Mouse (Mus musculus) cerebellum, adult 11-12 months (tissue): ENCODE measurements around the gene Tmem198.

ENCODE experiments used
- DNase-seq: peaks from one replicate; pipeline ENCODE4 v3.0.0; 2022

The Tmem198 gene

DNA sequence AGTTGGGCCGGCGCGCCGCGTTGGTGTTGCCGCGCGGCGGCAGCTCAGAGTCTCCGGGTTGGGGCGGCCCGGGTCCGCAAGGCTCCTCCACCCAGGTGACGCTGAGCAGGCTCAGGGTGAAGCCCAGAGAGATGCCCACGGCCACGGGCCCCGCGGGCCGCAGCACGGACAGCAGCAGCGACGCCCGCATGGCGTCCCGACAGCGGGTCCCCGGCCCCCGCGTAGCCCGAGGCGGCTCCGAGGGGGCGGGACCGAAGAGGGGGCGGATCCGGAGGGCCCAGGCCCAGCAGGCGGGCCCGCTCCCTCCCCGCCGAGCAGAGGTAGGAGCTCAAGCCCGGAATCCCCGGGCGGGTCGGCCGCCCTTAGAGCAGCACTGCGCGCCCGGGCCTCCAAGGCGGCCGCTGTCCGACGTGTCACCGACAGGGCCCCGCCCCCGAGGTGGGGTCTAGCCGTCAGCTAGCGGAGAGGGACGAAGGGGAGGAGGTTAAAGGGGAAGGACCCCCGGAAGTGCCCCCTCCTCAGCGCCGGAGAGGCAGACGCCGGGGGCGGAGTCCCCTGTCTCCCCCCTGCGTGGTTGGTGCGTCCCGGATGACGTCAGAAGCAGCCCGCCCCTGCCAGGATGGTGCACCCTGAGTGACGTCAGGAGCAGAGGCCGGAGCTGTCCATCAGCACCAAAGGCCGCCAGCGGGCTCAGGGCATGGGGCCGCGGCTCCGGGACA, at the start of gene Tmem198, which contains the start of gene Chpf:
Tmem198 (plus strand) TSS at position 617 of the 719 bp plus-strand sequence.
Chpf (minus strand) TSS at position 392 of the 719 bp plus-strand sequence.
- DNase-seq = peak; percentile 98

- peak; percentile 78 for DNase-seq
Measured at GRCm38 (mm10) chr1:75435475-75436328, 43.6 kb upstream of the Tmem198 start, which contains the start of gene Gmppa. Gene Gmppa (plus strand): TSS chr1:75435930.

DNA sequence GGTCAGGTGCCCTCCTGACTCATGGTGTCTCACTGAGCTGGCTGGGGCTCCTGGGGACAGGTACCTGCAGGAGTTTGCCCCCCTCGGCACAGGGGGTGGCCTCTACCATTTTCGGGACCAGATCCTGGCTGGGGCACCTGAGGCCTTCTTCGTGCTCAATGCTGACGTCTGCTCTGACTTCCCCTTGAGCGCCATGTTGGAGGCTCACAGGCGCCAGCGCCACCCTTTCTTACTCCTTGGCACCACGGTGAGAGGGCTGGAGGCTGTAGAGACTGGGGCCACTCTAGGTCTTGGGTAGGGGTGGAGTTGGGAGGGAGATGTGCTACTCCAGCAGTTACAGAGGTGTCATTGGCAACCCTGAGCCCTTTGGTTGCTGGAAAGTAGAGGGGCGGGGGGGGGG, 40.5 kb upstream of the Tmem198 start:
- DNase-seq = peak; percentile 66

GRCm38 (mm10) chr1:75440661-75441060, 38.7 kb upstream of the Tmem198 start:
- DNase-seq = peak; percentile 79

- DNase-seq = peak; percentile 73
Measured at GRCm38 (mm10) chr1:75441471-75441996, 37.8 kb upstream of the Tmem198 start.

- DNase-seq = peak; percentile 86
Measured at GRCm38 (mm10) chr1:75442171-75442570, 37.2 kb upstream of the Tmem198 start.

DNA sequence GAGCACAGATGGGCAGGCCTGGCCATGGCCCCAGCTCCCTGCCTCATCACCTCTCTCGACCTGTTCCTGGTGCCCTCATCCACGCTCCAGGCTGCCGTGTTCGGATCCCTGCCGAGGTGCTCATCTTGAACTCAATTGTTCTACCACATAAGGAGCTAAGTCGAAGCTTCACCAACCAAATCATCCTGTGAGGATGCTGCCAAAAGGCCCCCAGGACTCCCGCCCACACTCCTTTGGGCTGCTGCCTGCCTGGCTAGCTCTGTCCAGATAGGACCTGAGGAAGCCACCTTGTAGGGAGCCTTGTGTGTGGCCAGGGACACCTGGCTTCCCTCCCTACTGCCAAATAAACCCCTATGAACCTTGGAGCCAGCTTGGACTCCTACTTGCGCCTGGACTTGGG, 36.5 kb upstream of the Tmem198 start:
- peak; percentile 97 for DNase-seq

- DNase-seq = peak; percentile 87
Measured at GRCm38 (mm10) chr1:75443247-75444024, 35.9 kb upstream of the Tmem198 start.

DNA sequence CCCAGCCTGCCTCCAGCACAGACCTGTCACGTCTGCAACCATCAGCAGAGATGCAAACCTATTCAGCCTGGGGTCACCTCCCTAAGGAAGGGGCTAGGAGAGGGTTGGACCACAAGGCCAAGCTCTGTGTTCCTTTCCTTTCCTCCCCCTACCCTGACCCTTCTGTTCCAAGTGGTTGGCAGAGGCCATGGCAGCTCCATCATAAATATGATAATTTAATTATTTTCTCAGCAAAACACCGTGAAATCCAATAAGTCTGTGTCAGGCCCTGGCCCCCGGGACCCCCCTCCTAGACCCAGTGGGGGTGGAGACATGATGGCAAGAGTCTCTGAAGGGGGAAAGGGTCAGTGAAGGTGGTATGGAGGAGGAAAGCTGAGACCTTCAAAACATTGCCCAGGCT, 35.1 kb upstream of the Tmem198 start:
- DNase-seq = peak; percentile 72

GRCm38 (mm10) chr1:75445141-75445701, 34.1 kb upstream of the Tmem198 start:
- DNase-seq = peak; percentile 82

GRCm38 (mm10) chr1:75445751-75446611, 33.4 kb upstream of the Tmem198 start:
- peak; percentile 89 for DNase-seq

GRCm38 (mm10) chr1:75446656-75447055, 32.7 kb upstream of the Tmem198 start:
- DNase-seq = peak; percentile 64

DNA sequence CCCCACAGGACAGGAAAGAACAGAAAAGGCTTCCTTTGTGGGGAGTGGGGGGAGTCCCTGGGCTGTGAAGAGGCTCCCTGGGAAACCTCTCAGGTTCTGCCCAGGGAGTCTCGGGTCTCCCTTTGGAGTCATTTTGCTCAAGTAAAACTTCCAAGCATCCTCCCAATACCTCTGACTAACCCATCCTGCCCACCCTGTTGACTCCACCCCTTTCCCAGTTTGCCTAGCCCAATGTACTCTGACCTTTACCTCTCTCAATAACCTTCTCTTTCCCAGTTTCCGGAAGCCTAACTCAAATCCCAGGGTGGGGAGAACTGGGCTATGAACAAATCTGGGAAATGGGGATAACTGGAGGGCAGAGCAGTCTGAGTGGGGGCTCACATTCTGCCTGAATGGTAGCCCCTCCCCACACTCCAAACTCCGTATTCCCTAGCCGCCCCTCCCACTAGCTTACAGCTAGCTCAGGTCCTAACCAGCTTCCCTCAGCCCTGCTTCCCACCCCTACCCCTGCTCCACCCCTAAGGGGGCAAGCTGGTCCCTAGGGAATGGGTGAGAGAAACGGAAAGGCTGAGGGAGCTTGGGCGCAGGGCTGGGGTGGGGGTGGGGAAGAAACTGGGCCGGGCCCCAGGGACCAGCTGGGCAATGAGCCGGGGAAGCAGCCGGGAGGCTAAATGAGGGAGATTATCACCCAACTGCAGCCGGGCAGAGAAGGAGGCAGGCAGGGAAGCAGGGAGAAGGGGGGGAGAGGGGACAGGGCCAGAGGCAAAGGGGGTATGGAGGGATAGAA, 31.9 kb upstream of the Tmem198 start:
- DNase-seq = peak; percentile 43

DNA sequence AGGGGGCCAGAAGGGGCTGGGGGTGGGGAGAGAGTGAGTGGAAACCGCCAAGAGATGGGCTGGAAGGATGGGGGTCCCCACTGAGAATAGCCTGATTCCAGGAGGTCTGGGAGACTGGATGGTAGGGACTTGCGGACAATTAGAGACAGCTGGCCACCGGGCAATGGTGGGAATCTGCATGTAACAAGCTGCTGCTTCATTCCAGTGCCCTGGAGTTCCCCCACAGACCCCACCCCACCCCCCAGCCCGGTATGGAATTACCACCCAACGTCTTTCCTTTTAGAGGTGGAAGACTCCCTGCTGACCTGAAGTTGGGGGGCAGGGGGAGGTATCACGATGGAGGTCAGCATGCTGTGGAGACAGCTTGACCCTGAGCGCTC, 31.3 kb upstream of the Tmem198 start:
- DNase-seq = peak; percentile 46

DNA sequence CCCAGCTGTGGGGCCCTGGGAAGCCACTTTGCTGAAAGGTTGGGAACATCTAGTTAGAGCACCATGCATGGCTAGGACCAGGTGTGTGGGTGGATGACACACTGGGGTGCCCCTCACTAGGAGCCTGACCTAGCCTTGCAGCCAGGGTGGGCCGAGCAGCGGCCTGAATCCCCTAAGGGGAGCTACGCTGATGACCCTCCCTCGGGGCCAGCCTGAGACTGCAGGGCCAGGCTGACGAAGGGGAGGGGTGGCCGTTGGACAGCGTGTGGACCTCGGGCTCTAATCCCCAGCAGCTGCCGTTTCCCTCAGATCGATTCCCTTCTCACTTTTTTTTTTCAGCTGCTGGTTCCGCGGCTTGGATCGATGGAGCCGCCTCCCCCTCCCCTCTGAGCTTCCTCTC, 30.4 kb upstream of the Tmem198 start:
- DNase-seq = peak; percentile 45

DNA sequence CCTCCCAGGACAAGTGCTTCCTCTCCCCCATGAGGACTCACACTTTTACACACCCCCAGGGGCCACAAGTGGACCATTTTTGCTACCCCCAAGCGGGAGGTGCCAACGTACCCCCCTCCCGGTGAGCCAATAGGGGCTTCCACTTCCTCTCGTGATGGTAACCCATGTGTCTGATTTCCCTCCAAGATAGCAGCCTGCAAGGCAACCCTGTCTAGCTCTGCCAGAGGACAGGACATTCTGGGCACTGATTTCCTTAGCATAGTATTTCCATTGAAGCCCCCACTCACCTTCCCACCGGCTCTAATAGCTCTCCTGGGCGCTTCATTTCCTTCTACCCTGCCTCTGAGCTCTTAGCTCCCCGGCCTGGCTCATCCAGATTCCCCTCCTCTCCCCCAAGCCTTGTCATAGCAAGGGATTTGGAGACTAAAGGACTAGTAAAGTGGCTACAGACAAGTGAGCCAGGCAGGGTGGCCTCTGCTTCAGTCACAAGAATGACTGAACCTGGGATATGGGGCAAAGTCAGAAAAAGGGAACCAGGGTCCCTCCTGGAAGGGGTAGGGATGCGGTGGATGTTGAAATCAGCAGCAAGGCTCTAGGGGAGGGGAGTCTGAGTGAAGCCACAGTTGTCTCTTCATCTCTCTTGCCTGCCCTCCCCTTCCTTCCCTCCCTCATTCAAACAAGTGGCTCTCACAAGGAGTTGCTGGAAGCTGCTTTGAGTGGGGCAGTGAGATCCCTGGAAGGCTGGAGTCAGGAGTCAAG, 29.8 kb upstream of the Tmem198 start:
- DNase-seq = no peak

GRCm38 (mm10) chr1:75450314-75451005, 28.9 kb upstream of the Tmem198 start, which contains the start of gene Asic4:
Gene Asic4 (plus strand): TSS chr1:75450436.
- DNase-seq = no peak

GRCm38 (mm10) chr1:75451900-75452299, 27.4 kb upstream of the Tmem198 start:
- no peak for DNase-seq

DNA sequence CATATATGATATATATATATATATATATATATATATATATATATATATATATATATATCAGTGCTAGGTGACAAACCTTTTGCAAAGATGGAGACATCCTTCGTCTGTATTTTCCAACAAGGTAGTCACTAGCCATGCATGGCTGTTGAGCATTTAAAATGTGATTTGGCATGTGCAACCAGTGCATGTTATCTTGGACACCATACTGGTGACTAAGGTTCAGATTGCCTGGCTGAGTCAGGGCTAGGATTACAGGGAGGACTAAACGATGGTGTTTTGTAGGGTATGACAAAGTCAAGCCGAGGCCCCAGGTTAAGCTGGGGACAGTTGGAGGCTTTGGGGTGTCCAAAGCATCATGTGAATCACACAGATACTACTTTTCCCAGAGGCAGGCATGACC, 23.9 kb upstream of the Tmem198 start:
- no peak for DNase-seq
